Mouse (Mus musculus): Measurements from ENCODE around the gene Herpud2.

DNA sequence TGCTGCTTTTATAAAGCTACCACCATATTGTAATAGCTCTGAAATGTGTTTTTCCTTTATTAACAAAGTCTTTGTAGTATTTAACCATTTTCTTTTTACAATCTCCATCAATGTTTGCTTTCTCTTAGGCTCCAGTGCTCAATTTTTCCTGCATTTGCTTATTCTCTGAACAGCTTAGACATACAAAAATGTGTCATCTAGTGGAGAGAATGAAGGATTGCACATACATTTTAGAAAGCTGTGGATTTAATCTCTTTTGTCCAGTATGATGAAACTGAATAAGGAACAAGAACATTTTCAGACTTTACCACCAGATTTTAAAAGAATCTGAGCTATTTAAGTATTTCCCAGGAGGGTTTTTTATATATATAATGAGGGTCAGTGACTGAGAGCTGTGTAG is 18.0 kb upstream of the Herpud2 start:
- TF ChIP-seq GATA1 (IDR thresholded peaks at IDR 0.05; ENCODE audit: borderline replicate concordance, low read length) = no peak
- no peak for TF ChIP-seq FLI1 (IDR thresholded peaks at IDR 0.05; ENCODE audit: low read length)
